Comparison of ENCODE assay signal across 30 mouse cellular contexts in genomic region chr10:12380139-12380538, GRCm38 (mm10).
"Had no signal": no experiment of that assay in that cellular context is flagged by ENCODE, and none has a peak within 500 bp of the region (broad histone marks: within the 10 kb centered on the region; RNA-seq: fewer than 3 reads in every experiment).

No protein-coding gene starts in this region.

- H3K9ac ChIP-seq: limb, embryonic 12.5 days; limb, embryonic 13.5 days; limb, embryonic 15.5 days; liver, embryonic 12.5 days; liver, embryonic 13.5 days; liver, embryonic 14.5 days; liver, embryonic 15.5 days; liver, postnatal 0 days; lung, embryonic 14.5 days; lung, embryonic 15.5 days; midbrain, embryonic 12.5 days; midbrain, embryonic 15.5 days; neural tube, embryonic 12.5 days had no signal

- H3K4me1 ChIP-seq: limb, embryonic 10.5 days; limb, embryonic 12.5 days; limb, embryonic 13.5 days; limb, embryonic 15.5 days; liver, embryonic 12.5 days; liver, embryonic 13.5 days; liver, embryonic 15.5 days; lung, embryonic 15.5 days; midbrain, embryonic 10.5 days; midbrain, embryonic 12.5 days; midbrain, embryonic 15.5 days; neural tube, embryonic 12.5 days had no signal

- H3K36me3 ChIP-seq: limb, embryonic 10.5 days; limb, embryonic 12.5 days; liver, embryonic 12.5 days; liver, embryonic 13.5 days; liver, embryonic 15.5 days; lung, embryonic 15.5 days; midbrain, embryonic 10.5 days; midbrain, embryonic 12.5 days; midbrain, embryonic 15.5 days; neural tube, embryonic 12.5 days had no signal

- H3K4me2 ChIP-seq: limb, embryonic 12.5 days; limb, embryonic 13.5 days; limb, embryonic 15.5 days; liver, embryonic 11.5 days; liver, embryonic 12.5 days; liver, embryonic 13.5 days; liver, embryonic 15.5 days; lung, embryonic 14.5 days; lung, embryonic 15.5 days; midbrain, embryonic 12.5 days; midbrain, embryonic 15.5 days; neural tube, embryonic 12.5 days had no signal

- H3K27me3 ChIP-seq: limb, embryonic 12.5 days; limb, embryonic 13.5 days; limb, embryonic 15.5 days; liver, embryonic 12.5 days; liver, embryonic 13.5 days; liver, embryonic 15.5 days; lung, embryonic 15.5 days; megakaryocyte, embryonic 14.5 days; midbrain, embryonic 12.5 days; midbrain, embryonic 15.5 days; neural tube, embryonic 12.5 days had no signal

- DNase-seq: left cerebral cortex, postnatal 4 days; liver; liver, embryonic 13.5 days; liver, postnatal 0 days; lung, adult 18-20 months; lung, adult 2 months; lung, embryonic 14.5 days; lung, postnatal 10 days; lung, postnatal 14 days; lung, postnatal 36 days; lung, postnatal 4 days; midbrain, embryonic 14.5 days had no signal

- H3K9me3 ChIP-seq: limb, embryonic 10.5 days; limb, embryonic 12.5 days; limb, embryonic 13.5 days; limb, embryonic 15.5 days; liver, embryonic 12.5 days; liver, embryonic 13.5 days; liver, embryonic 15.5 days; lung, embryonic 15.5 days; megakaryocyte, embryonic 14.5 days; midbrain, embryonic 10.5 days; midbrain, embryonic 12.5 days; midbrain, embryonic 15.5 days; neural tube, embryonic 12.5 days had no signal

- ATAC-seq: liver, embryonic 12.5 days; liver, postnatal 0 days; lung, postnatal 0 days; midbrain, embryonic 15.5 days; midbrain, embryonic 16.5 days had no signal

- H3K4me3 ChIP-seq: limb, embryonic 10.5 days; limb, embryonic 12.5 days; limb, embryonic 13.5 days; limb, embryonic 15.5 days; liver, embryonic 12.5 days; liver, embryonic 13.5 days; liver, embryonic 15.5 days; lung, embryonic 15.5 days; megakaryocyte, embryonic 14.5 days; midbrain, embryonic 10.5 days; midbrain, embryonic 12.5 days; midbrain, embryonic 15.5 days; myocyte; neural tube, embryonic 12.5 days had no signal

- H3K27ac ChIP-seq: limb, embryonic 10.5 days; limb, embryonic 12.5 days; limb, embryonic 13.5 days; limb, embryonic 15.5 days; liver, embryonic 12.5 days; liver, embryonic 13.5 days; liver, embryonic 14.5 days; liver, embryonic 15.5 days; lung, embryonic 15.5 days; macrophage; midbrain, embryonic 10.5 days; midbrain, embryonic 12.5 days; midbrain, embryonic 15.5 days; neural tube, embryonic 12.5 days had no signal
